Mouse (Mus musculus) small intestine, adult 2 months (tissue): ENCODE measurements at regions not wholly inside any gene's neighbourhood (a gene's known extent, or its start where the extent isn't known, plus 50 kb on each side); places are given as distances from the start of the nearest gene placed in this dataset.

Experiments used
- CTCF ChIP-seq: fragments of 200-500 bp; IDR thresholded peaks from 2 replicates; pipeline ENCODE4 v1.5.1; 2012; ENCODE audit warnings: low read depth, mild to moderate bottlenecking, control low read depth, inconsistent platforms, low read length, moderate library complexity, mixed read lengths; ENCODE audit not compliant: insufficient replicate concordance, insufficient read length; ENCODE audit errors: extremely low read depth
- POLR2A ChIP-seq: fragments of 200-500 bp; IDR thresholded peaks from 2 replicates; pipeline ENCODE4 v1.6.1; 2012; ENCODE audit warnings: low read depth, mild to moderate bottlenecking, control low read depth, inconsistent platforms, low read length, moderate library complexity

- TF ChIP-seq CTCF, result no peak
- TF ChIP-seq POLR2A, result no peak
Observed at GRCm38 (mm10) chr12:110169261-110169660, 109.6 kb upstream of the Dio3 start.
